Mouse (Mus musculus) gastrocnemius, adult 18-20 months (tissue): ENCODE measurements around the gene Foxred1. TPM values are rescaled to one million over a fixed set of nuclear protein-coding genes. Genes with fewer than 3 reads are reported as not detected.

ENCODE experiments used
- DNase-seq: peaks from one replicate; pipeline ENCODE4 v3.0.0; 2021; ENCODE audit warnings: low spot score
- long read RNA-seq, 2 experiments: library from polyadenylated mRNA; stranded (forward); transcript quantifications; one replicate each; pipeline ENCODE4 v2.0.0; 2021
- total RNA-seq, 2 experiments: library from RNA; stranded (reverse); gene quantifications; 2 replicates each; pipeline ENCODE4 v1.2.3; 2021

The Foxred1 gene
- total RNA-seq = 10 to 100 TPM; 14.6 to 19.5 TPM
- long read RNA-seq, experiment 1, transcript Foxred1-202 (11 exons, 2,289 nt) = major isoform, 16 of 25 reads
- long read RNA-seq, experiment 1, partial matches to known transcripts = 1 of 25 reads
- long read RNA-seq, experiment 1, other reads (novel, unspliced or antisense) = 6 of 25 reads
- long read RNA-seq, experiment 2, transcript Foxred1-202 (11 exons, 2,289 nt) = major isoform, 18 of 25 reads
- long read RNA-seq, experiment 2, partial matches to known transcripts = 1 of 25 reads
- long read RNA-seq, experiment 2, other reads (novel, unspliced or antisense) = 6 of 25 reads

DNA sequence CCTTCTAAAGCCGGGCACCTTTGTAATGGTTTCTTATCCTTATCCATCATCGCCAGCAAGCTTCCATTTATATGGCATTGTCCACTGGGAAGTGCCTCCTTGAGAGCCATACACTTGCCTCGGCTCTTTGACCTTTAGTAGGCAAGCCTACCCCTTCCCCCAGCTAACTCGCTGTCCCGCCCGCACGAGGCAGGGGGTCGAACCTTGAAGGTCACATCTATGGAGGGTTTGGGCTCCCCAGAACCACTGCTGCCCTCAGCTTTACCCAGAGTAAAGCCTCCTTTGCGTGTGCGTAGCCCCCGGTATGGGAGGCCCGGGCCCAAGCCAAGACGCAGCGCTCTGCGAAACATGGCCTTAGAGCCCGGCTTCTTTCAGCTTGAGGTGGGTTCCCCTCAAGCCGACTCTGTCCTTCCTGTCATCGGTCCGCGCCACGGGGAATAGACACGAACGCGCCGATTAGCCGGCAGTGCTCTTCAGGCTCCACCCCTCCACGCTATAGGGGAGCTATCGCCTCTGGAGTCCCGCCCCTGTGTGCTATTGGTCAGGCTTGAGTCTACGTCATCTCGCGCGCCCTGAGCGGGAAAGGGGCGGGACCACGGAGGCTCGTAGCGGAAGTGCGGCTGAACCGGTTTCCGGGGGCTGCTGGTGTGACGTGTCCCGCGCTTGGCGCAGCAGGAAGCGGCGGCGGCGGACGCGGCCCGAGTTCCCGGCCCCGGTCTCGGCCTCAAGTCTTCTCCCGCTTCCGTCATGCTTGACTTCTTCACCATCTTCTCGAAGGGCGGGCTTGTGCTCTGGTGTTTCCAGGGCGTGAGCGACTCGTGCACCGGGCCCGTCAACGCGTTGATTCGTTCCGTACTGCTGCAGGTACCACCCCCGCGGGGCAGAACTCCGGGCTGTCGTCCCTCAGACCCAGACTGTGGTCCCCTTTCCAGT lies at the start of gene Foxred1:
Gene Foxred1, minus strand, starts transcription at position 514 of the 933 bp plus-strand sequence.
- DNase-seq = peak; percentile 99

DNA sequence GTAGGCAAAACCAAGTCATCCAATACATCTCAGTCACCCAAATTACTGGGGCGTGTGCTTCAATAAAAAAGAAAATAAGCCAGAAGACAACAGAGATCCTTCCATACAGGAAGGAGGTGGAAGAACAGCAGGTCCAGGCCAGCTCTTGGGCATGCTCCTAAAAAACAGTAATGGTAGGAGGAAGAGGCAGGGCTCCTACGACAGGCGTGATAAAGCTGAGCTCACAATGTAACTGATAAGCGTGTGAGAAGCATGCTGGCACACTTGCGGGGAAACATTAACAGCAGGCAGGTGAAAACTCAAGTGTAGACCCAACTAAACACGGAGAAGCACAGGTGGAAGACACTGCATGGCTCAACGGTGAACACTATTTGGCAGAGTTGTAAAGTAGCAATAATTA lies 46.5 kb upstream of the Foxred1 start:
- DNase-seq = no peak

GRCm38 (mm10) chr9:35249476-35249875 lies 38.6 kb upstream of the Foxred1 start:
- DNase-seq = no peak

DNA sequence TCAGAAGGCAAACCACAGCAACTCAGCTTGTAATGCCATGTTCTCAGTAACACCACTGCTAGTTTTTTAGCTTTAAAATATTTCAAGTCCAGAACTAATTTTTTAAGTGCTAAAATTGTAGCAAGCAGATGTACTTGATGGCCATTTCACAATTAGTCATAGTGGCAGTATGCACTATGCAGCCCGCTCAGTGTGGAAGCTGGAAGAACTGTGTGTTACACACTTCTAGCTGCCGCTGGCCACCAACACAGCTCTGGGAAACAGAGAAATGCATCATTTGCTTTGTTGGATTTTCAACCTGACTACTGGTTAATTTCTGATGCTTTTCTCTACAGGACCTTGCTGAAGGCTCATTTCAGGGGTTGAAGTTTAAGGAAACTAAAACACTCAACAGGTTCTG lies 36.5 kb upstream of the Foxred1 start:
- DNase-seq = no peak

- peak; percentile 15 for DNase-seq
These were observed 28.9 kb upstream of the Foxred1 start for GRCm38 (mm10) chr9:35239734-35240133.

- peak; percentile 65 for DNase-seq
These were observed 28.2 kb upstream of the Foxred1 start for GRCm38 (mm10) chr9:35238915-35239571.

GRCm38 (mm10) chr9:35238371-35238770 lies 27.5 kb upstream of the Foxred1 start:
- DNase-seq = no peak

- no peak for DNase-seq
These were observed 25.1 kb upstream of the Foxred1 start for GRCm38 (mm10) chr9:35235996-35236395.

DNA sequence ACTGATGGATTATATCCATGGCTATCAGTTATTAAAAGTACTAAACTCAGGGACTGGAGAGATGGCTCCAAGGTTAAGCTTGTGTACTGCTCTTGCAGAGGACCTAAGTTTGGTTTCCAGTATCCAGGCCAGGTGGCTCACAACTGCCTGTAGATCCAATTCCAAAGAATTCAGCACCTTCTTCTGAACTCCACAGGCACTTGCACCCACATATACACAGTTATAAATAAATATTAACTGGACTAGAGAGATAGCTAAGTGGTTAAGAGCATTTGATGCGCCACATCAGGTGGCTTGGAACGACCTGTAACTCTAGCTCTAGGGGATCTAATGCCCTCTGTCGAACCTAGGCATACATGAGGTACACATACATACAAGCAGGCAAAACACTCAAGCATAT lies 17.8 kb upstream of the Foxred1 start:
- peak; percentile 59 for DNase-seq

- DNase-seq = no peak
These were observed 12.6 kb upstream of the Foxred1 start for GRCm38 (mm10) chr9:35223466-35223865.

GRCm38 (mm10) chr9:35217963-35218362 lies 7.1 kb upstream of the Foxred1 start:
- peak; percentile 63 for DNase-seq

GRCm38 (mm10) chr9:35211573-35212511 lies 987 bp upstream of the Foxred1 start:
- peak; percentile 82 for DNase-seq

- peak; percentile 85 for DNase-seq
These were observed 6.4 kb downstream of the Foxred1 start for GRCm38 (mm10) chr9:35204421-35204820.

DNA sequence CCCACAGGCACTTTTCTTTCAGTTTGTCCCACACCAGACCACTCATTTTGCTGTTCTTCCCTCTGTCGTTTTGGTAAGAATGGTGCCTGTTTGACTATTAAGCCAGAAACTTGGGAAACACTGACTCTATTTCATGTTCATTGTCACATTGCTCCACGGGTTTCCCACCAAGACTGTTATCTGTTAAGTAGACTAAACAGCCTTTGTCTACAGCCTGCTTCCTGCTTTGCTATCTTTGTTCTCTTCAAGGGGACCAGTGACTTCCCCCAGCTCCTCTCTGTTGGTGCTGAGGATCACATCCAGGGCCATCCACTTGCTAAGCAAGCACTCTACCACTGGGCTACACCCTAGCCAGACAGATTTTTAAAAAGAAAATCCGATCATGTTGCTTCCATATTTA lies 7.3 kb downstream of the Foxred1 start:
- DNase-seq = peak; percentile 48

DNA sequence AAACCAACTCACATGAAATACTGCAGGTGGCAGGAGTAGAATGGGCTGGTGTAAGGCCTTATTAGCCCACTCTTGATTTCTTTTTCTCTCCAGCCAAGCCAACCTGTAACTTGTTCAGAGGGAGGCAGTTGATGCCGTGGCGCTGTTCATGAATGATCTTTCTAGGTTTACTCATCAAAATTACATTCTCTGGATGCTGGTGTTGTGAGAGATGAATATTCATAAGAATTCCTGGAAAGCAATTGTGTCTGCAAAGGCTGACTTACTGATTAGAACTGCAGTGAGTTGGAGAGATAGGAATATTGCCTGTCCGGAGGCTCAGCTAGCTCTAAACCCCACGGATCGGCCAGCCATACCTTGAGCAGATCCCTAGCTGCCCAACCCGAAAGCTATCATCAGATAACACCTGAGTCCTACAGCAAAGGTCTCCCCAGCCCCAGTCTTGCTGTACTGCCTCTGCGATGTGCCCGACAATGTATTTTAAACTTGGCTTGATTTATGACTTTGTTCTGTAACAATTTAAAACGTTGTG lies 10.3 kb downstream of the Foxred1 start:
- no peak for DNase-seq

DNA sequence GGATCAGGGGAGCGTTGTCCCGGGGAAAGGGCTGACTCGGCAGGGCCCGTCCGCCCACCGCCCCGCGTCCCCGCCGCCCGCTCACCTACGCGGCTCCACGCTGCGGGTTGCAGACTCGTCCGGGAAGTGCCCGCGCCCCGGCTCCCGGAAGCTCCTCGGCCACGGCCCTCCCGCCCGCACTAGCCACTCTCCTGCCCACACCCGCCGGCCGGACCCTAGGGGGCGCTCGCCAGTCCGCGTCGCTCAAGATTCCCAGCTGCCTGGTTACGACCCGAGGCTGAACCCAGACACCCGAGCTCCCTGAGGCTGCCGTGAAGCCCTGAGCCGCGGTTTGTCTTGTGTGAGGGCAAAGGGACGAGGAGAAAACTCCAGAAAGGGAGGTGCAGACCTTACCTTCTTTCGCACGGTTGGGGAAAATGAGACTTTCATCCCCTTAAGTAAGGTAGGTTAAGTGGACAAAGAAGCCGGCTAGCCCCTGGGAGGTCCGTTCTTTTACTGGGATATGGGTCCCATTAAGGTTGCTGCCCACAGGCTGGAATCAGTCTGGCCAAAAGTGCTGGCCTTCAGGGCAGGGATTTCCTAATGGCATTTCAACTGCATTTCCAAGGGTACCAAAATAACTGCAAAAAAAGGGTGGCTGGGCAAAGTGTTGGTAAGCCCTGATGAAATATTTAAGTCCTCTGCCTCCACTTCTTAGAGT lies 10.9 kb downstream of the Foxred1 start, which contains the start of the genes Srpr and Tirap:
Gene Srpr, plus strand, starts transcription at position 404 of the 700 bp plus-strand sequence.
Gene Tirap, minus strand, starts transcription at position 520 of the 700 bp plus-strand sequence.
- DNase-seq = peak; percentile 96

DNA sequence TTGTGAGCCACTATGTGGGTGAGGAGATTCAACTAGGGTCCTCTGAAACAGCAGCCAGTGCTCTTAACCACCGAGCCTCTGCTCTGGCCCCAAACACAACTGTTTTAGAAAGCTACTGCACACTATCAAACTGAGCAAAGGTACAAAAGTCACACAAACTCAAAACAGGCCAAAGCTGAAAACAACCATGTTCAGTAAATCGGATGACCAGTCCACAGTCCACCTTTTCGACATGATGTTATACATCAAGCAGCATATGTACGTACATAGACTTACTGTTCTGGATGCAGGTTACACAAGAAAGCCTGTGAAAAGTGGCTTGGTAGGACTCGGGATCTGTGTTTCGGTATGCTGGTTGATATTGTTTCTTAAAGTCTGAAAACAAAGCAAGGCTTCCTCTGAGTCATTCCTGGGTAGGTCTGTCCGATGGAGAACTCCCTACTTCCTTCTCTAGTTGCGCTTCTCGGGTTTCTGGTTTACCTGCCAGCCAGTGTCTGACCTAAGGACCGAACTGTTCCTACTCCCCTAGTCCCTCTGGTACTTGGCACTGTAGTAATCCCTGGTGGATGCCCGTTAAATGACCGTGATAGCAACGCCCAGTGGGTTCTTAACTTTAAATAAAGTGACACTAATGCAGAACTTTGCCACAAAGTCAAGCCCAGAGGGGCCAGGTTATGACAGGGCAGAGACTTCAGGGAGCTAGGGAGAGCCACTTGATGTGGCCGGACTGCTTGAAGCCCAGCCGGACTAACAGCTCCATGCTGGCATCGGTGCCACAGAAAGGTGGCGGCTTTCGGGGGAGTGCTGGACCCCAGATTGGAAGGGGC lies 11.7 kb downstream of the Foxred1 start:
- peak; percentile 70 for DNase-seq

- DNase-seq = no peak
These were observed 12.5 kb downstream of the Foxred1 start for GRCm38 (mm10) chr9:35198351-35198750.

DNA sequence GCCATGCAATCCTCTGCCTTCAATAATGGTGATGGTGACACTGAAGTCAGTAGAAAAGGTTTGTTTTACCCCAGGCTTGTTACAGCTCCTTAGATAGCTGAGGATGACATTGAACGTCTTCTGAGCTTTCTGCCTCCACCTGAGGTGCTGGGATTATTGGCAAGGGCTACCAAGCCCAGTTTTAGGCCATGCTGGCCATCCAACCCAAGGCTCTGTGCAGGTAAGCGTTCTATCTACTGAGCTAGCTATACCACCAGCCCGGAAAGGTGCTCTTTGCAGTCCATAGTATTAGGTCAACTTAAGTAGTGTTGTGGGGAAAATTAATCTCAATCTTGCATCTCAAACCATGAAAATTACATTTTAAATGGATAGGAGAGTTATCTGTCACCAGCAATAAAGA lies 13.2 kb downstream of the Foxred1 start:
- no peak for DNase-seq
